Mouse (Mus musculus) stomach, postnatal 0 days (tissue): Measurements from ENCODE around the gene Moap1. TPM values are rescaled to one million over a fixed set of nuclear protein-coding genes. Genes with fewer than 3 reads are reported as not detected.

Source experiments
- ATAC-seq: fragments of 200-750 bp; cut with Nextera tagmentation; 2 replicates; pipeline ENCODE4 v1.8.0; 2017; ENCODE audit not compliant: low FRiP score, low TSS enrichment
- DNase-seq: peaks from one replicate; pipeline ENCODE4 v3.0.0-alpha.2; 2016; ENCODE audit warnings: low spot score
- H3K27ac ChIP-seq: fragments of 300-500 bp; sonication (generic); replicated peaks from 2 replicates; pipeline ENCODE4 v1.5.1; 2014; ENCODE audit warnings: mild to moderate bottlenecking, control low read depth
- H3K27me3 ChIP-seq: fragments of 300-500 bp; sonication (generic); 2 replicates; pipeline ENCODE4 v1.6.1; 2014; ENCODE audit warnings: low read length; ENCODE audit not compliant: control insufficient read depth, insufficient read depth
- H3K36me3 ChIP-seq: fragments of 300-500 bp; sonication (generic); 2 replicates; pipeline ENCODE4 v1.6.1; 2014; ENCODE audit warnings: low read length, mixed read lengths; ENCODE audit not compliant: control insufficient read depth, insufficient read depth
- H3K4me1 ChIP-seq: fragments of 300-500 bp; sonication (generic); replicated peaks from 2 replicates; pipeline ENCODE4 v1.6.1; 2014; ENCODE audit warnings: antibody characterized with exemption; ENCODE audit not compliant: control insufficient read depth, insufficient read depth
- H3K4me2 ChIP-seq: fragments of 300-500 bp; sonication (generic); replicated peaks from 2 replicates; pipeline ENCODE4 v1.6.1; 2014; ENCODE audit warnings: low read depth, mild to moderate bottlenecking, control low read depth, moderate library complexity
- H3K4me3 ChIP-seq: fragments of 300-500 bp; sonication (generic); 2 replicates; pipeline ENCODE4 v1.5.1; 2014; ENCODE audit warnings: low read depth, low read length, control low read depth
- H3K9ac ChIP-seq: fragments of 300-500 bp; sonication (generic); 2 replicates; pipeline ENCODE4 v1.6.1; 2014; ENCODE audit warnings: mild to moderate bottlenecking, low read length, control low read depth, mixed read lengths
- H3K9me3 ChIP-seq: fragments of 300-500 bp; sonication (generic); 2 replicates; pipeline ENCODE4 v1.6.1; 2016; ENCODE audit warnings: low read length; ENCODE audit not compliant: control insufficient read depth
- CTCF ChIP-seq: IDR thresholded peaks from 2 replicates; pipeline ENCODE4 v1.5.1; 2016; ENCODE audit warnings: antibody characterized with exemption, low read depth, mild to moderate bottlenecking, moderate library complexity
- EP300 ChIP-seq: optimal IDR thresholded peaks from 2 replicates; pipeline ENCODE3; 2016; ENCODE audit warnings: antibody characterized with exemption
- WGBS: fragments of 180-500 bp; shearing (Covaris S2); extraction: QIAGEN DNeasy Blood & Tissue Kit; methylation state at CpG from one replicate; pipeline ENCODE4 v1.1.7; 2014; 5-methylcytosine and 5-hydroxymethylcytosine counted together
- polyA plus RNA-seq: library from polyadenylated mRNA; unstranded; fragments of >200 nt; fragmentation: Nextera tagmentation; extraction: Ambion mirVana; gene quantifications from 2 replicates; pipeline ENCODE4 v1.2.1, GENCODE M21; 2015

Moap1 gene
- polyA plus RNA-seq, 1 experiment from 2014 or later: 8.1 TPM

DNA sequence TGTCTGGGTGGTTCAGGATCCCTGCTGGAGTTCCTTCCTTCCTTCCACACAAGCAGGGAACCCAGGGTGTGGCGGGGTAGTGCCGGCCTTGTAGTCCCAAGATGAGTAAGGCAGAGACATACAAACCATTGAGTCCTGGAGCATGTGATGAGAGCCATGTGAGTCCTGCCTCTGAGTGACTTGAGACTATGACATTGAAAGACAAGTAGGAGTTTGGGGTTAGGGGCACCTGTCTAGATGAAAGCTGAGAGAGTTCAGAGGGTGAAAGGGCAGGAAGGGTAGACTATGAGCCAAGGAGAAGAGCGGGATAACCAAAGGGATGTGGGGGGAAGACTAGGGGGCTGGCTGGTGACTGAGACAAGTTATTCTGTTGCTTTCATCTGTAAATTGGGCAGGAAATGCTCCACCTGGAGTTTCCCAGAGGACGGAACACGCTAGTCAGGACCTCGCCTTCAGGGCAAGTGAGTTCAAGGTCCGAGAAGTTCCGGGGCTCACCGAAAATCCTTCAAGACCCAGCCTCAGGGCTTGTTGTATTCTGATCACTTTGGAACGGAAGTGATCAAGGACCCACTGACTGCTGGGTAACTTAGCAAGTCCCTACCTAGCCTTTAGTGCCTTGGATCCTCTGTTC is 36.5 kb downstream of the Moap1 start:
- TF ChIP-seq CTCF (no peak), EP300 (no peak)
- Histone ChIP-seq H3K9ac (no peak overlapping the region), H3K27me3 (no peaks in the 10 kb centered on the region), H3K36me3 (no peaks in the 10 kb centered on the region), H3K4me1 (peaks cover 2% of the 10 kb centered on the region; the same call in 1 of the 2 replicates), H3K4me3 (no peak overlapping the region), H3K4me2 (no peak overlapping the region), H3K9me3 (no peaks in the 10 kb centered on the region), H3K27ac (no peak overlapping the region)
- 86% methylated on average over 10 of the region's 10 CpGs for WGBS
- no peak for DNase-seq
- no peak for ATAC-seq

DNA sequence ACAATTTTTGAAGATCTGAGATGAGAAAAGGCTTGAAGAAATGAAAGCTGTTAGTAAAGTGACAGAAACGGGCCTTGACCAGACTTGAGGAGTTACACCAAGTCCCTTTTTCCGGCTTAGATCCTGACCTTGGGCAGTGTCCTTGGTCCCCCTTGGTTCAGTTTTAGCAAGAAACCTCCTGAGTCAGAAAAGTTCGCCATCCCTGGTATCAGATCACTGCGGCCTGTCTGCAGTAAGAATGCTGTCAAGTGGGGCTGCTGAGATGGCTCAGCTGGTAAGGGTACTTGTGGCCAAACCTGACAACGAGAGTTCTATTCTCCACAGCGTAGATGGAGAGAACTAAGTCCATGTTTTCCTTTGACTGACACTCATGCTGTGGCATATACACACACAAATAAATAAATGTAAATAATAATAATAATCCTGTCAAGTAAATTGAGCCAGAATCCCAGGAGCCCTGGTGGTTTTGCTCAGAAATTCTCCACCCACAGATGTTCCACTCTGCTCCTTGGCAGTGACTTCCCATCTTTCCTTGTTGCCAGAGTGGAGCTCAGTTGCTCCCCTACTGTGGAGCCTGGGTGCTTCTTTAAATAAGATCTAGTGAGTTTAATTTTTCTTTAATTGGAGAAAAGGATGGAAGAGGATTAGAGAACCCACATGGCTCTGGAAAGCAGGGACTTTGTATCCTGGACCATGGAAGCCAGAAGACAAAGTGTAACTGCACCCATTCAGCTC is 37.4 kb downstream of the Moap1 start:
- no peak overlapping the region for H3K27ac ChIP-seq
- H3K4me2 ChIP-seq: peak overlapping the region; percentile 95; the same call in 1 of the 2 replicates
- H3K9ac ChIP-seq: no peak overlapping the region
- no peak for DNase-seq
- no peaks in the 10 kb centered on the region for H3K27me3 ChIP-seq
- ATAC-seq: no peak
- TF ChIP-seq EP300: no peak
- no peak for TF ChIP-seq CTCF
- H3K4me1 ChIP-seq: peaks cover 2% of the 10 kb centered on the region; the same call in 1 of the 2 replicates
- 64% methylated on average over 6 of the region's 6 CpGs for WGBS
- no peaks in the 10 kb centered on the region for H3K9me3 ChIP-seq
- no peaks in the 10 kb centered on the region for H3K36me3 ChIP-seq
- H3K4me3 ChIP-seq: no peak overlapping the region

DNA sequence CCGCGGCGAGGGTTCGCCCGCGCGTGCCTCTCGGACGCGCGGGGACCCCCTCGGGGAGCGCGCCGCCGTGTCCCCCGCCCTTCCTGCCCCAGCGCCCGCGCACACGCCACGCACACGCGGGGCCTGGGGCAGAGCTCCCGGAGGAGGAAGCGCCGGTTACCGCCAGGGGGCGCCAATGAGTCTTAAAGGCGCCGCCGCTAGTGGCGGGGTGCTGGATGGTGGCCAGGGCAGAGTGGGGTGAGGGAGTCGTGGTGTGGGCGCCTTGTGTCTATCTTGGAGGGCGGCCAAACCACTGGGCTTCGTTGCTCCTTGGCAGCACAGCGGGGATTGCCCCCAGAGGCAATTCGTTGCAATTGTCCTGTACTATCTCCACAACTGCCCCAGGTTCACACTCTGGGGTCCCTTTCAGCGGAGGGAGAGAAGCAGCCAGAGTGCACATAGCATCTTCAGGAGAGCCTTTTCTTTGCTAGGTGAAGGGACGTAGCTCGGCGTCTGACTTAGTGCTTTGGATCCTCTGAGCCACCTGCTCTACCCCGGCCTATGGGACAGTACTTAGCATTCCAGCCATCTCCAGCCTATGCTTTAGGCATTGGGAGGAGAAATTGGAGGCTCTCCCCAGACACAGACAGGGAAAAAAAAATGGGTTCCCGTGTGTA is 38.1 kb downstream of the Moap1 start:
- peak; percentile 73 for ATAC-seq
- WGBS: 2% methylated on average over 41 of the region's 45 CpGs

DNA sequence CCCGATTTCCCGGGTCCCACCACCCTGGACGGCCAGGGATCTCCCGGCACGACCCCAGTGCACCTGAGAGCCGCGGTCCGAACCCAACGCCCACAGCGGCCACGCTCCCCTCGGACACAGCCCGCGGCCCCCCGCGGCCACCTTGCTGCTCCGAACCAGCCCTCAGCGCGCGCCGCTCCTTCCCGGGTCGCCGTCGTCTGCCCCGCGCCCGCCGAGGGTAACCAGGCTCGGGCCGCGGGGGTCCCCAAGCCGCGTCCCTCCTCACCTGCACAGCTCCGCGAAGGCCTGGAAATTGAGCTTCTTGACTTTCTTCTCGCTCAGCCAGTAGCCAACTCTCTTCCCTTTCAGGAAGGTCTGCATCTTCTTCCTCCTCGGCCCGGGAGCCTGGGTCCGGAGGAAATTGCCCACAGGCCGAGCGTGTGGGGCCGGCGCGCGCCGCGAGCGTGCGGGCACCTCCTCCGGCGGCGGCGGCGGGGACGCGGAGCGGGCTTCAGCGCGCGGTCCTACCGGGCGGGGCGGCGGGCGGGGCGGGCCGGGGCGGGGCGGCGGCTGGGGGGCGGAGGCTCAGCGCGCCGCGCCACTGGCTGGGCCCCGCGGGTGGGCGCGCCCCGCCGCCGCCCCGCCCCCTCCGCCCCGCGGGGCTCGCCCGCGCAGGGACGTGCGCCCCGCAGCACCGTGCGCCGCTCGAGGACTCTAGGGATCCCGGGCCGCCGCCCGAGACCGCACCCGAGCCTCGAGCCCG is 38.8 kb downstream of the Moap1 start, which contains the start of gene Itpk1:
Itpk1 (minus strand) TSS at position 474 of the 742 bp plus-strand sequence.
- TF ChIP-seq CTCF (no peak), EP300 (no peak)
- Histone ChIP-seq H3K4me3 (peak within 1 kb of the TSS; percentile 79), H3K9me3 (no peaks in the 10 kb centered on the region), H3K27me3 (no peaks in the 10 kb centered on the region), H3K4me1 (peaks cover 2% of the 10 kb centered on the region; the same call in 1 of the 2 replicates), H3K36me3 (no peaks in the 10 kb centered on the region), H3K4me2 (peak within 1 kb of the TSS; percentile 95), H3K9ac (peak within 1 kb of the TSS; percentile 91), H3K27ac (peak within 1 kb of the TSS; percentile 94)
- ATAC-seq (peak; percentile 91), DNase-seq (peak; percentile 84)
- WGBS: under 1% methylated on average over 72 of the region's 105 CpGs

More for the DNA sequence above, 38.1 kb downstream of the Moap1 start:
- peak overlapping the region; percentile 95 for H3K4me2 ChIP-seq
- H3K27ac ChIP-seq: peak overlapping the region; percentile 94
- H3K27me3 ChIP-seq: no peaks in the 10 kb centered on the region
- H3K36me3 ChIP-seq: no peaks in the 10 kb centered on the region
- H3K4me1 ChIP-seq: peaks cover 2% of the 10 kb centered on the region; the same call in 1 of the 2 replicates
- no peaks in the 10 kb centered on the region for H3K9me3 ChIP-seq
- DNase-seq: peak; percentile 89
- peak overlapping the region; percentile 72 for H3K4me3 ChIP-seq
- peak; percentile 90 for TF ChIP-seq CTCF
- TF ChIP-seq EP300: no peak
- H3K9ac ChIP-seq: peak overlapping the region; percentile 91

DNA sequence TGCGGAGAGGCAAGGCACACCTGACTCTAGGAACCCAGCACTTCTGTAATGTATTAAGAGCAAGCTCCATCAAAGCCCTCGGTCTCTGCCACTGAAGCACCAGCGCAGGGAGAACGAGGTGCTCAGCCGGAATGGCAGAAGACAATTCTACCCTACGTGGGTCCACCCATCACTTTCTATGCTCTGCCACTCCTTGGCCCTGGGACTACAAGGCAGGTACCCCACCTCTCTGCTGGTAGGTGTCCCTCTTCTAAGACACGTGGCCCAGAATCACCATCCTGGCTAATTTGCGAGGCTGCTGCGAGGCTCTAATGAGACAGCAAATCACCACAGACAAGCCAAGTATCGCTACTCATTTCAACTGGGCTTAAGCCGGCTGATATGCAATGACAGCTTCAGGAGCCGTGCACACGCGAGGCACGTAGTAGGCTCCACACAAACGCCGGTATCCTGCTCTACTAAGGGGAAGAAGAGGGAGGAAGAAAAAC is 39.5 kb downstream of the Moap1 start:
- Histone ChIP-seq H3K4me1 (peaks cover 2% of the 10 kb centered on the region; the same call in 1 of the 2 replicates), H3K27me3 (no peaks in the 10 kb centered on the region), H3K9me3 (no peaks in the 10 kb centered on the region), H3K27ac (peak overlapping the region; percentile 94), H3K9ac (peak overlapping the region; percentile 79), H3K4me3 (peak overlapping the region; percentile 79), H3K36me3 (no peaks in the 10 kb centered on the region), H3K4me2 (peak overlapping the region; percentile 95)
- ATAC-seq: no peak
- 11% methylated on average over 17 of the region's 17 CpGs for WGBS
- DNase-seq: no peak
- TF ChIP-seq EP300 (no peak), CTCF (no peak)
